Mouse (Mus musculus) skeletal muscle tissue, adult 2 months (tissue): ENCODE measurements around the gene Naip1.
"Not testable (repeated sequence)": the region's sequence is repeated elsewhere in the genome, so short reads cannot be mapped to it uniquely, and the experiment has no call there.

Experiments used
- DNase-seq: peaks from one replicate; pipeline ENCODE4 v3.0.0-alpha.2; 2012; ENCODE audit warnings: low read depth, low spot score

Gene Naip1

DNA sequence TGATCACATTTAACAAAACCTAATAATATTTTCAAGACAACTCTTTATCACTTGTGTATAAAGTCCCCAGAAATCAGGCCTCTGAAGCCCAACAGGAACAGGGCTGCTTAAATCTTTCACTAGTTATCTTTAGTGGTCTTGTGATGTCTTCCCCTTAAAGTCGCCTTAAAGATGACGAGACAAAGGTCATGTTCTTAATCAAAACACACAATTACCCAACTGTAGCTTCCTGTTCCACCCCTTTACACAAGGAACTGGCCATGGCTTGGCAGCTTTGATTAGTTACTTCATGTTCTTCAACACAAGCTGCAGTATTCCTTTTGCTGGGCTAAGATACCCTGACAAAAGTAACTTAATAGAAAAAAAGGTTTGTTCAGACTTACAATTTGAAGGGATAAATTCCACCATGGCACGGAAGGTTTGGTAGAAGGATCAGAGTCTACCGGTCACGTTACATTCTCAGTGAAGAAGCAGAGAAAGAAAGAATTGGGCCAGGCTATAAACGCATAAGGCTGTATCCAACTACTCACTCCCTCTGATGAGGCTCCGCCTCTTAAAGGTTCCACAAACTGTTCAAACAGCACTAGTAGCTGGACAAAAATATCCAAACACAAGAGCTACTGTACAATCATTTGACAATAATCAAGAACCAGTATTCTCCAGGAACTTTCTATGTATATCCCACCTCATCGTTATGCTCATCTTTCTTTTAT lies at the start of gene Naip1:
TSS of gene Naip1 (minus strand) at position 455 of the 713 bp plus-strand sequence.
- not testable (repeated sequence) for DNase-seq

- DNase-seq = not testable (repeated sequence)
Measured at GRCm38 (mm10) chr13:100499625-100500024, 47.0 kb upstream of the Naip1 start.

DNA sequence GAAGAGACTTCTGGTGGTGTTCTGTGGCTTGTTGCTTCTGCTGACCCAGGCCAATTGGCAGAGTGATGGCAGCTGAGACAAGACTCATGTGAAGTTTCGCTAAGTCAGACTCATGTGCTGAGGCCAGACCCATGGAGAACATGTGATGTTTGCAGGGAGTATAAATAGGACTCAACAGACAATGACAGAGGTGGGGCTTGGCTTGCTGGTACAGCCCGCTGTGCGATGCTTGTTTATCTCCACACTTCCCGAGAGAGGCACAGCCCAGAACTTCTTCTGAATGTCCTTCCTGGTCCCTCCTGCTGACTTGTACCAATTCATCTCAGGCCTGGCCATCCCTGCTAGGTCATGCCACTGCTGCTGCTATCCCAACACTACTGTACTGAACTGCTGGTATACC lies 42.7 kb upstream of the Naip1 start:
- DNase-seq = no peak

- DNase-seq = not testable (repeated sequence)
Measured at GRCm38 (mm10) chr13:100494370-100494769, 41.7 kb upstream of the Naip1 start.

DNA sequence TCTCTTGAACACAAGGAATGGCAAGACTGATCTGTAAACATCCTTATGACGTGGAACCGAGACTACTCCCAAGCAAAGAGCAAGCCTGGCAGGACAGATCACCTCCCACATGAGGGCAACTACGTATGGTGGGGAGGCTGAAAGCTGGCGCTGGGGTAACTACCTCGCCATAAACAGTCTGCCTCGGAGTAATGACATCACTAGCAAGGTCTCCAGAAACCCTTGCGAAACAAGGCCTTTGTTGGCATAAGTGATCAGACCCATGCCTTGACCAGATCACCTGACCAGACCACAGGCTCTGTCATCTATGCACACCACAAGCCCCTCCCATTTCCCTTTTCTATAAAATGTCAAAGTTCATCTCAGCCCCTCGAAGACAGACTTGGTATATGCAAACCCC lies 40.6 kb upstream of the Naip1 start:
- DNase-seq = no peak

GRCm38 (mm10) chr13:100492061-100492787 lies 39.6 kb upstream of the Naip1 start, which contains the start of gene Gtf2h2:
Gene Gtf2h2 (minus strand): TSS chr13:100492579.
- peak; percentile 62 for DNase-seq

DNA sequence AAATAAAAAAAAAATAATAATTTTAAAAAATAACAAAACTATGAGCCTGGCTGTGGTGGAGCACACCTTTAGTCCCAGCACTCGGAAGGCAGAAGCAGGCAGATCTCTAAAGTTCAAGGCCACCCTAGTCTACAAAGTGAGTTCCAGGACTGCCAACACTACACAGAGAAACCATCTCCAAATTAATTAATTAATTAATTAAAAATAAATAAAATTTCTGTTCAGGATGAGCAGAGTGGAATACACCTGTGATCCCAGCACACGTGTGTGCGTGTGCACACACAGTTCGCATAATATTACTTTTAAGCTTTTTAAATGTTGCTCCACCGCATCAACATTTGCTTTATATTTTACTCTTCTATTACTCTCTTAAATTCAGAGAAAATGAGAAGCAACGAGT lies 39.0 kb upstream of the Naip1 start:
- no peak for DNase-seq

DNA sequence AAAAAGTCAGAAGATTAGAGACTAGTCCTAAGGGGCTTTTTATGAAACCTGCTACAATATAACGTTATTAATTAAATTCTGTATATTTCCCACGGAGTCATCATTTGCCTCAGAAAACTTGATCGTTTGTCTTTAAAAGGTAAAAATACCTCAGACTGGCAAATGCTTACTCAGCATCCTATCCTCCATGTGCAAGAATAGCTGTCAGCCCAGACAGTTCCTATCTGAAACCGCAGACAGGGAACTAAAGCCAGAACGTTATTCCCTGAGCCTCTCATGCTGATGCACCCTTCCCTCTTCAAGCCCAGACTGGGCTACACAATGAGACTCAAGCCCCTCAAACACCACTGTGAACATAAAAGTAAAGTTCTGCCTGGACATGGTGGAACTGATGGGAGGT lies 37.8 kb upstream of the Naip1 start:
- no peak for DNase-seq

GRCm38 (mm10) chr13:100483610-100484009 lies 30.9 kb upstream of the Naip1 start:
- DNase-seq = no peak

DNA sequence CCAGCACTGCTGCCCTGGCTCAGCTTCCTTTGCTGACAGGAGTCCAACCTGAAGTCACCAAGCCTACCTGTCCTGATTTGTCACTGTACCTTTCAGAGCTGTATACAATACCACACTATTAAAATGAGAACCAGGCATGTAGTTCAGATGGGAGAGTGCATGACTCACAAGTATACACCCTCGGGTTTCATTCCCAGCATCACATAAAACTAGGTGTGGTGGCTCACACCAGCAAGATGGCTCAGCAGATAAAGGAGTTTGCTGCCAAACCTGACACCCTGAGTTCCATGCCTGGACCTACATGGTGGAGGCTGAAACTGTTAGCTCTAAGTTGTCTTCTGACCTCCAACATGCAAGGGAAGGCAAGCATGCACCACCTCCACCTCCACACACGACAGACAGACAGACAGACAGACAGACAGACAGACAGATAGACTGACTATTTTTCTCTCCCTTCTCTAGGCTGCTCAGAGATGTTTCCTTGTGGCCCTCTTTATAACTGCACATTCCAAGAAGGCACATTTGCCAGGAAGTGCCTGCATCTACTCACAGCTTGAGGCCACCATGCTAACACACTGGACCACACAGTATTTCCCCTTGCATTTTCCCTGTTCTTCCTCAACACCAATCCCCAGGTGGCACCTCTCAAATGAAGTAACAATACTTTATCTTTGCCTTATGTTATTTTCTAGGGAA lies 11.0 kb upstream of the Naip1 start:
- no peak for DNase-seq

GRCm38 (mm10) chr13:100461336-100461735 lies 8.7 kb upstream of the Naip1 start:
- DNase-seq = no peak

DNA sequence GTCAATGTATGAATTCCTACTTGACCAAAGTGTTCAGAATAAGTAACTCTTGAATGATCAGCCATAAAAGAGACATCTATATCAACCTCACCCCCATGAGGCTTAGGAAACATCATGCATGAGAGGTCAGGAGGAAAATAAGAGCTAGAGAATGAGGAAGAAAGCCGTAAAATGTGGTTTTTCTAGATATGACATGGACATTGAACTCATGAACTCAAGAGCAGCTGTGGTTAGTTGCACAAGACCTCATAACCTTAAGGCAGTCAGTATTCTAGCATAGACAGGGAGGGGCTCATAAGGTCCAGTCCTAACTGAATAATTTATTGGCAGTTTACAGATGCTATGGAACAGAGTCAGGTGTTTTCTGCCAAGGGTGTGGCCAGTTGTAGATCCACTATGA lies 3.2 kb downstream of the Naip1 start:
- DNase-seq = no peak

- no peak for DNase-seq
Measured at GRCm38 (mm10) chr13:100440116-100440515, 12.6 kb downstream of the Naip1 start.

GRCm38 (mm10) chr13:100438701-100439100 lies 14.0 kb downstream of the Naip1 start:
- no peak for DNase-seq

DNA sequence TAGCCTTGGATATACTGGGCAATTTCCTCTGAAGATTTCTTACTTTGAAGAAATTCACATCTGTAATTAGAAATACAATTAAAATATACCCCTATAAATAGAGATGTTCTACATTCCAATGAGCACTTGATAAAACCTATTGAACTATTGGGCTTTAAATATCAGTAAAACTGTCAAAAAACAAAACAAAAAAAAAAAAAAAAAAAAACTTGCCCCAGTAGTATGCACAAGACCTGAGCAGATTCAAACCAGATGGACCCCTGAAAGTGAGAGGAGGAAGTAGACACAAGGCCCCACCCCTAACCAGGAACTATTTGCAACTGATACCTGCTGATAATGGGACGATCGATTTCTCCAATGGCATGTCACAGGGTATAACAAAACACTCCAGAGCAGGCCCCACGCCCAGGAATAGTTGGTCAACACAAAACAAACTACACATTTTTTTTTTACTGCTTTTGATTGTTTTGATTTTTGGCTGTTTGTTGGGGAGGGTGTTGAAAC lies 15.3 kb downstream of the Naip1 start:
- DNase-seq = no peak

DNA sequence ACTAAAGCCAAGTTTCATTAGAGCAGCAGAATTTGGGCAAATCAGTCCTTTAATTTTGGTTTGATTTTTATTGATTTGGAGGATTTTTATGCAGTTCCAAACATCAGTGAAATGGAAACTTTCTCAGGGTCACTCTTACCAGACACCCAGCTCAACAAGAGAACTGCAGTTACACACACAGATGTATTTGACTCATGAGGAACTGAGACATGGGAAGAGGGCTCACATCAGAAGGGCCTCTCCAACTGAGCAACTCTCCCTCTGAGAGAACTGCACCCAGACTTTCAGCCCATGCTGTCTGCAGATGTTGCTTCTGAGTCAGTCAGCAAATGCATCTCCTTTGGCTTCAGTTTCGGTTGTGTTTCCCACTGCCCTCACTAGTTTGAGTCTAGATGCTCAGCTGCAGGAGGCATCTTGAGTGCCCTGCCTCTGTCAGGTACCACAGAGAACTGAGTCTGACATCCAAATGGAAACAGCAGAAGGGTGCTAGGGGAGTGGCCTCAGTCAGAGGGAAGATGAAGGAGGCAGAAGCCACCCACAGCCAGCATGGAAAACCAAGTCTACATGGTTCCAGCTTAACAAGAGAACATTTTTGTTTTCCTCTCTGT lies 16.0 kb downstream of the Naip1 start:
- not testable (repeated sequence) for DNase-seq

- not testable (repeated sequence) for DNase-seq
Measured at GRCm38 (mm10) chr13:100419958-100420357, 32.7 kb downstream of the Naip1 start.

DNA sequence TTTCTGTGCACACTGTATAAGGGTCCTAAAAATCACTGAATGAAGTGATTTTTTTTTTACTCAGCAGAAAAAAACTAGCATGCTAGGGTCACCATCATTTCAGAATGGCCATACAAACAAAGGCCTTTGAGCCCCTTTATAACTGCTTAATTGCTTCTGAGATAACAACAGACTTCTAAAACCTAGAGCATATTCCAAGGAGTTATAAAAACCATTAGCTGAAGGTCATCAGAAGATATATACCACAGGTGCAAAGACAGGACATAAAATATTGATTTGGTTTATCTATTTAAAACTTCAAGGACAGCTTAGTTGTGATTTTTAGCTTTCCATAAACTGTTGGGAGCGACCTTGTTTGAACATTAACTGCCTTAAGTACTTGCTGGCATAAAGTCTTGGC lies 38.2 kb downstream of the Naip1 start:
- DNase-seq = no peak

DNA sequence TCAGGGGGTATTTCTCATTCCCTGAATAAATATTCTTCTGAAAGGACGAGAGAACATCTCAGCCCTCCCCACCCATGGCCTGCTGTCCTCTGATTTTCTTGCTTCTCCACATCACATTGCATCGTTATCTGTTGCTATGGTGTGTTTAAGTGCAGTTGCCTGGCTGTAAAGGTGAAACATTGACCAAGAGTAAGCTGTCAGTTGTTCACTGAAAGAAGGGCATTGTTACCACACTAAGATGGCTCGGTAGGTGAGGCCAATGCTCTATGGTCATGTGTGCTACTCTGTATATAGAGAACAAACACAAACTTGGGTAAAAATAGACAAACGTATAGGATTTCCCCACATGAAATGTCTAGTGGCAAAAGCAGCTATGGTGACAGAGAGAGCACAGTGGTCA lies 42.8 kb downstream of the Naip1 start:
- no peak for DNase-seq

GRCm38 (mm10) chr13:100409181-100409580 lies 43.5 kb downstream of the Naip1 start:
- no peak for DNase-seq

DNA sequence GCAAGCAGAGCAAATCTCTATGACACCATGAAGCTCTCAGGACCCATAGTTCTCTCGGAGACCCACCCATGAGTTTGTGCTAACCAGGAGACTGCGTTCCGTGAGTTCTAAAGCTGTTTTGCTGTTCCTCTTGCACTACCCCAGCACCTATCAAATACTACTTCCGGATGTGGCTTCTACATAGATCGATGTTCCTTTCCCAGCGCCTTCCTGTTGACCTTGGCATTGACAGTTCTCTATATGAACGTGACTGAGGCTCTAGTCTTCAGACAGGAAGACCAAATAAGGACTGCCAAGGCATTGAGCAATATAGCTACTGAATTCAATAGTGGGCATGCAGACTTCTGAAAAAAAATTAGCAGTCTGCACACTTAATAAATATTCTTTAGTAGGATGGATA lies 44.4 kb downstream of the Naip1 start:
- DNase-seq = no peak
